Mouse (Mus musculus) embryonic facial prominence, embryonic 12.5 days (tissue): ENCODE data around the gene Tmem119. TPM values are rescaled to one million over a fixed set of nuclear protein-coding genes. Genes with fewer than 3 reads are reported as not detected.
A peak's percentile ranks its signal among the peaks of the same experiment; 100 is the strongest.

Experiments
- ATAC-seq: fragments of 200-750 bp; cut with Nextera tagmentation; 2 replicates; pipeline ENCODE4 v1.8.0; 2017; ENCODE audit not compliant: insufficient number of reproducible peaks, insufficient read depth, low FRiP score, low TSS enrichment
- H3K27ac ChIP-seq: fragments of 300-500 bp; sonication (generic); 2 replicates; pipeline ENCODE4 v1.5.1; 2016; ENCODE audit warnings: mild to moderate bottlenecking
- H3K27me3 ChIP-seq: fragments of 300-500 bp; sonication (generic); 2 replicates; pipeline ENCODE4 v1.6.1; 2016; ENCODE audit warnings: mild to moderate bottlenecking, moderate library complexity
- H3K36me3 ChIP-seq: fragments of 300-500 bp; sonication (generic); 2 replicates; pipeline ENCODE4 v1.6.1; 2016; ENCODE audit warnings: mild to moderate bottlenecking
- H3K4me1 ChIP-seq: fragments of 300-500 bp; sonication (generic); 2 replicates; pipeline ENCODE4 v1.6.1; 2016
- H3K4me2 ChIP-seq: fragments of 300-500 bp; sonication (generic); replicated peaks from 2 replicates; pipeline ENCODE4 v1.6.1; 2016; ENCODE audit warnings: mild to moderate bottlenecking, moderate library complexity
- H3K4me3 ChIP-seq: fragments of 300-500 bp; sonication (generic); 2 replicates; pipeline ENCODE4 v1.5.1; 2016; ENCODE audit warnings: mild to moderate bottlenecking
- H3K9ac ChIP-seq: fragments of 300-500 bp; sonication (generic); 2 replicates; pipeline ENCODE4 v1.6.1; 2016; ENCODE audit warnings: mild to moderate bottlenecking, moderate library complexity
- H3K9me3 ChIP-seq: fragments of 300-500 bp; sonication (generic); 2 replicates; pipeline ENCODE4 v1.6.1; 2016; ENCODE audit warnings: mild to moderate bottlenecking, moderate library complexity
- WGBS: fragments of 180-500 bp; shearing (Covaris S2); methylation state at CpG from one replicate; pipeline ENCODE4 v1.1.7; 2016; 5-methylcytosine and 5-hydroxymethylcytosine counted together
- polyA plus RNA-seq: library from polyadenylated mRNA; unstranded; fragments of >200 nt; fragmentation: Nextera tagmentation; extraction: Ambion mirVana; gene quantifications from 2 replicates; pipeline ENCODE4 v1.2.1, GENCODE M21; 2016

Tmem119 gene
- 116 and 118 TPM in 2 replicates for polyA plus RNA-seq

- Histone ChIP-seq H3K36me3 (peaks cover 4% of the 10 kb centered on the region), H3K27ac (peak within 1 kb of the TSS; percentile 91), H3K9me3 (no peaks in the 10 kb centered on the region), H3K4me3 (peak within 1 kb of the TSS; percentile 59), H3K4me2 (peak within 1 kb of the TSS; percentile 75), H3K27me3 (no peaks in the 10 kb centered on the region), H3K9ac (peak within 1 kb of the TSS; percentile 34), H3K4me1 (peaks cover 50% of the 10 kb centered on the region)
- under 1% methylated on average over 11 of the region's 11 CpGs for WGBS
- peak; percentile 86 for ATAC-seq
Observed at GRCm38 (mm10) chr5:113800280-113800679, at the start of gene Tmem119. Gene Tmem119 (minus strand): TSS chr5:113800516.

- no peak for ATAC-seq
- Histone ChIP-seq H3K27ac (no peak overlapping the region), H3K9ac (no peak overlapping the region), H3K9me3 (no peaks in the 10 kb centered on the region), H3K4me1 (no peaks in the 10 kb centered on the region), H3K4me3 (no peak overlapping the region), H3K36me3 (peaks cover 76% of the 10 kb centered on the region), H3K27me3 (no peaks in the 10 kb centered on the region), H3K4me2 (no peak overlapping the region)
- 87% methylated on average over 9 of the region's 9 CpGs for WGBS
Observed at GRCm38 (mm10) chr5:113847636-113848035, 47.3 kb upstream of the Tmem119 start.

- WGBS, result 93% methylated on average over 8 of the region's 8 CpGs
- no peaks in the 10 kb centered on the region for H3K27me3 ChIP-seq
- H3K4me1 ChIP-seq, result no peaks in the 10 kb centered on the region
- H3K9me3 ChIP-seq, result no peaks in the 10 kb centered on the region
- peaks cover 86% of the 10 kb centered on the region for H3K36me3 ChIP-seq
- H3K27ac ChIP-seq, result no peak overlapping the region
- ATAC-seq, result no peak
- no peak overlapping the region for H3K4me3 ChIP-seq
- no peak overlapping the region for H3K9ac ChIP-seq
- H3K4me2 ChIP-seq, result no peak overlapping the region
Observed at GRCm38 (mm10) chr5:113846656-113847055, 46.3 kb upstream of the Tmem119 start.

GRCm38 (mm10) chr5:113845627-113846026 lies 45.3 kb upstream of the Tmem119 start:
- H3K36me3 ChIP-seq, result peaks cover 84% of the 10 kb centered on the region
- H3K9me3 ChIP-seq, result no peaks in the 10 kb centered on the region
- WGBS, result 89% methylated on average over 8 of the region's 8 CpGs
- no peak overlapping the region for H3K4me3 ChIP-seq
- no peak overlapping the region for H3K4me2 ChIP-seq
- H3K4me1 ChIP-seq, result no peaks in the 10 kb centered on the region
- no peaks in the 10 kb centered on the region for H3K27me3 ChIP-seq
- H3K27ac ChIP-seq, result no peak overlapping the region
- no peak for ATAC-seq
- no peak overlapping the region for H3K9ac ChIP-seq

GRCm38 (mm10) chr5:113844721-113845120 lies 44.4 kb upstream of the Tmem119 start:
- no peak for ATAC-seq
- peaks cover 75% of the 10 kb centered on the region for H3K36me3 ChIP-seq
- no peaks in the 10 kb centered on the region for H3K4me1 ChIP-seq
- no peaks in the 10 kb centered on the region for H3K27me3 ChIP-seq
- no peak overlapping the region for H3K4me2 ChIP-seq
- no peak overlapping the region for H3K9ac ChIP-seq
- H3K4me3 ChIP-seq, result no peak overlapping the region
- WGBS, result 61% methylated on average over 7 of the region's 7 CpGs
- H3K27ac ChIP-seq, result no peak overlapping the region
- no peaks in the 10 kb centered on the region for H3K9me3 ChIP-seq

GRCm38 (mm10) chr5:113844106-113844505 lies 43.8 kb upstream of the Tmem119 start:
- Histone ChIP-seq H3K9ac (no peak overlapping the region), H3K4me3 (no peak overlapping the region), H3K27ac (no peak overlapping the region), H3K4me2 (no peak overlapping the region), H3K4me1 (no peaks in the 10 kb centered on the region), H3K9me3 (no peaks in the 10 kb centered on the region), H3K36me3 (peaks cover 69% of the 10 kb centered on the region), H3K27me3 (no peaks in the 10 kb centered on the region)
- 71% methylated on average over 15 of the region's 15 CpGs for WGBS
- ATAC-seq, result no peak

GRCm38 (mm10) chr5:113842906-113843305 lies 42.6 kb upstream of the Tmem119 start:
- H3K27ac ChIP-seq, result no peak overlapping the region

GRCm38 (mm10) chr5:113842244-113842643 lies 41.9 kb upstream of the Tmem119 start:
- H3K9me3 ChIP-seq, result no peaks in the 10 kb centered on the region
- H3K4me1 ChIP-seq, result no peaks in the 10 kb centered on the region
- H3K36me3 ChIP-seq, result peaks cover 54% of the 10 kb centered on the region
- no peak overlapping the region for H3K27ac ChIP-seq
- no peak overlapping the region for H3K9ac ChIP-seq
- 88% methylated on average over 9 of the region's 9 CpGs for WGBS
- H3K27me3 ChIP-seq, result no peaks in the 10 kb centered on the region
- no peak overlapping the region for H3K4me2 ChIP-seq
- H3K4me3 ChIP-seq, result no peak overlapping the region
- ATAC-seq, result no peak

More at GRCm38 (mm10) chr5:113842906-113843305, 42.6 kb upstream of the Tmem119 start:
- Histone ChIP-seq H3K9ac (no peak overlapping the region), H3K36me3 (peaks cover 61% of the 10 kb centered on the region), H3K27me3 (no peaks in the 10 kb centered on the region), H3K4me2 (no peak overlapping the region), H3K4me3 (no peak overlapping the region), H3K4me1 (no peaks in the 10 kb centered on the region), H3K9me3 (no peaks in the 10 kb centered on the region)
- no peak for ATAC-seq
- 88% methylated on average over 9 of the region's 9 CpGs for WGBS

GRCm38 (mm10) chr5:113841243-113842225 lies 41.2 kb upstream of the Tmem119 start:
- peaks cover 47% of the 10 kb centered on the region for H3K36me3 ChIP-seq
- ATAC-seq, result no peak

GRCm38 (mm10) chr5:113840443-113840842 lies 40.1 kb upstream of the Tmem119 start:
- Histone ChIP-seq H3K36me3 (peaks cover 36% of the 10 kb centered on the region), H3K4me3 (no peak overlapping the region), H3K9me3 (no peaks in the 10 kb centered on the region), H3K4me1 (no peaks in the 10 kb centered on the region), H3K27ac (no peak overlapping the region), H3K9ac (no peak overlapping the region), H3K4me2 (no peak overlapping the region), H3K27me3 (no peaks in the 10 kb centered on the region)
- WGBS, result 92% methylated on average over 4 of the region's 4 CpGs
- no peak for ATAC-seq

More at GRCm38 (mm10) chr5:113841243-113842225, 41.2 kb upstream of the Tmem119 start:
- Histone ChIP-seq H3K4me3 (no peak overlapping the region), H3K9me3 (no peaks in the 10 kb centered on the region), H3K9ac (no peak overlapping the region), H3K27ac (no peak overlapping the region), H3K4me1 (no peaks in the 10 kb centered on the region), H3K27me3 (no peaks in the 10 kb centered on the region), H3K4me2 (no peak overlapping the region)
- WGBS, result 82% methylated on average over 23 of the region's 23 CpGs

GRCm38 (mm10) chr5:113836961-113837360 lies 36.6 kb upstream of the Tmem119 start:
- H3K4me1 ChIP-seq, result no peaks in the 10 kb centered on the region; the same call in 1 of the 2 replicates
- H3K27ac ChIP-seq, result no peak overlapping the region
- no peak overlapping the region for H3K4me3 ChIP-seq
- no peak overlapping the region for H3K4me2 ChIP-seq
- H3K36me3 ChIP-seq, result 0 out of 2 replicates have a peak, but pooled peaks cover 5% of the 10 kb centered on the region
- no peaks in the 10 kb centered on the region for H3K27me3 ChIP-seq
- WGBS, result 80% methylated on average over 10 of the region's 10 CpGs
- ATAC-seq, result no peak
- no peak overlapping the region for H3K9ac ChIP-seq
- H3K9me3 ChIP-seq, result no peaks in the 10 kb centered on the region
